Mouse (Mus musculus) C2C12 (cell line): Measurements from ENCODE around the gene Tgfbr3.

Source experiments
- CEBPB ChIP-seq: IDR thresholded peaks from one replicate; pipeline ENCODE4 v1.6.1; 2011; ENCODE audit warnings: low read depth, mild to moderate bottlenecking, control low read depth, moderate library complexity
- CTCF ChIP-seq: IDR thresholded peaks from one replicate; pipeline ENCODE4 v1.5.1; 2011; ENCODE audit not compliant: control insufficient read depth, insufficient read depth, insufficient read length
- MAX ChIP-seq: IDR thresholded peaks from one replicate; pipeline ENCODE4 v1.6.1; 2011; ENCODE audit warnings: mild to moderate bottlenecking, control low read depth
- USF1 ChIP-seq: IDR thresholded peaks from one replicate; pipeline ENCODE4 v1.6.1; 2011; ENCODE audit warnings: low read depth, mild to moderate bottlenecking, control low read depth, moderate library complexity

DNA sequence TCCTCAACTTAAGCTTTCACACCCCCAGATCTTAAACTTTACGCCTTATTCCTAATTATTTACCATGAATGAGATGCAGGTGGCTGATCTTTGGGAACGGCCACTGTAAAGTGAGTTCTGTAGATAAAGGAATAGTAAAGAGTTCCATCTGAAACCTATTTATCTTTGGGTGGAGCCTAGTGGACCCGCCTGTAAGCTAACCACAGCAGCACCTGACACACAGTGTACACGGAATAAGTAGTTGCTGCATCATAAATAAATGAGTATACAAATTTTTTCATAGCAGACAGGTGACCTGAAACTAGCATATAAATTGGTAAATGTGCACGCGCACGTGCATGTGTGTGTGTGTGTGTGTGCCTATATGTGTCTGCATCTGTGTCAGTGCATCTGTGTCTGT, 192.1 kb downstream of the Tgfbr3 start:
- TF ChIP-seq CTCF: no peak
- no peak for TF ChIP-seq MAX
- no peak for TF ChIP-seq USF1
- no peak for TF ChIP-seq CEBPB
